24 mouse cellular contexts compared by ENCODE assay signal in the genomic region with DNA sequence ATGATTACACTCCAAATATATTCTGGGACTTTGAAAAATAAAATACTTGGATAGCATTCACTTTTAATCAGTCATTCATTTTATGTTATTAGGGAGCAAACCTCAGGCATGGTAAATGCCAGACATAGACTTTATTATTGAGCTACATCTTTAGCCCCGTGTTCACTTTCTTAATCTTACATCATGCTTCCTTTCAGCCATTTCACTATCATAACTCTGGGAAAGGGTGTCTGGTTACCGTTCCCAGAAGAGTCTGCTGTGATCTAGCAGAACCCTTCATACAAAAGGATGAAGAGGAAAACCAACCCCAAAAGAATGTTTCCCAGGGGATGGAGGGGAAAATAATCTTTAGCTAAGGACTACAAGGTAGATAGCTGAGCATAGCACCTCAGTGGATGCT.
"Had no signal": no experiment of that assay in that cellular context is flagged by ENCODE, and none has a peak within 500 bp of the region (broad histone marks: within the 10 kb centered on the region; RNA-seq: fewer than 3 reads in every experiment).

No protein-coding gene starts in this region.

- H3K36me3 ChIP-seq: heart, embryonic 10.5 days; heart, embryonic 12.5 days; hindbrain, embryonic 10.5 days; hindbrain, embryonic 12.5 days; intestine, embryonic 15.5 days; limb, embryonic 13.5 days; limb, embryonic 15.5 days; liver, embryonic 12.5 days had no signal

- DNase-seq: gastrocnemius, adult 2 months; gastrocnemius, postnatal 10 days; gastrocnemius, postnatal 25 days; heart, adult 18-20 months; heart, postnatal 10 days; heart, postnatal 4 days; kidney, adult 18-20 months; kidney, adult 8-10 months; kidney, postnatal 10 days; kidney, postnatal 25 days; kidney, postnatal 4 days; layer of hippocampus, adult 9-11 months; layer of hippocampus, postnatal 36 days; left cerebral cortex, postnatal 4 days had no signal

- H3K4me2 ChIP-seq: heart, embryonic 12.5 days; hindbrain, embryonic 12.5 days; hindbrain, embryonic 14.5 days; intestine, embryonic 15.5 days; limb, embryonic 13.5 days; limb, embryonic 15.5 days; liver, embryonic 12.5 days had no signal

- H3K27me3 ChIP-seq: heart, embryonic 12.5 days; hindbrain, embryonic 12.5 days; intestine, embryonic 15.5 days; limb, embryonic 13.5 days; limb, embryonic 15.5 days; liver, embryonic 12.5 days had no signal

- H3K4me3 ChIP-seq: gastrocnemius, adult 2 months; heart, embryonic 10.5 days; heart, embryonic 12.5 days; hindbrain, embryonic 10.5 days; hindbrain, embryonic 12.5 days; intestine, embryonic 15.5 days; layer of hippocampus, adult 2 months; limb, embryonic 13.5 days; limb, embryonic 15.5 days; liver, embryonic 12.5 days had no signal
